Mouse (Mus musculus): ENCODE measurements around the gene Ptn. TPM values are rescaled to one million over a fixed set of nuclear protein-coding genes. Genes with fewer than 3 reads are reported as not detected.

The Ptn gene
- total RNA-seq, 2 experiments from 2014 or later: 630 to 696 TPM

DNA sequence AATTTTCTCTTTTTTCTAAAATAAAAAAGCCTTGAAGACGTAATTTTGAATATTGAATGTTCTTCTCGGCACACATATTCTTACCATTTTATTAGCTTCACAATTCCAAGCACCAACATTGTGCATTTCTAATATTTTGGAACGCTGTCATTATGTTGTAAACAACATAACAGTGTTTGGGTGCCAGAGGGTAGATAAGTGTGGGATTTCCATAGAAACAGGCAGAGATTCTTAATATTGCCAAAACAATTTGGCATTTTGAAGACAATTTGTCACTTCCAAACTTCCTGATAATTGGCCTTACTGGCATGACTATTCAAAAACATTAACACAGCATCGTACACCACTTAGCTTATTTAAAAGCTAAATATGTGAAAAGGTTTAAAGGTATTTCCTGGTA is 119.1 kb downstream of the Ptn start:
- DNase-seq (ENCODE audit: low spot score in 2 of 2): no peak
- intact Hi-C loops (cut with DNase I): loop anchor here (1.0 to 5.0 kb wide), 2 partner anchors 212 to 356 kb away; no protein-coding TSS in a partner anchor

DNA sequence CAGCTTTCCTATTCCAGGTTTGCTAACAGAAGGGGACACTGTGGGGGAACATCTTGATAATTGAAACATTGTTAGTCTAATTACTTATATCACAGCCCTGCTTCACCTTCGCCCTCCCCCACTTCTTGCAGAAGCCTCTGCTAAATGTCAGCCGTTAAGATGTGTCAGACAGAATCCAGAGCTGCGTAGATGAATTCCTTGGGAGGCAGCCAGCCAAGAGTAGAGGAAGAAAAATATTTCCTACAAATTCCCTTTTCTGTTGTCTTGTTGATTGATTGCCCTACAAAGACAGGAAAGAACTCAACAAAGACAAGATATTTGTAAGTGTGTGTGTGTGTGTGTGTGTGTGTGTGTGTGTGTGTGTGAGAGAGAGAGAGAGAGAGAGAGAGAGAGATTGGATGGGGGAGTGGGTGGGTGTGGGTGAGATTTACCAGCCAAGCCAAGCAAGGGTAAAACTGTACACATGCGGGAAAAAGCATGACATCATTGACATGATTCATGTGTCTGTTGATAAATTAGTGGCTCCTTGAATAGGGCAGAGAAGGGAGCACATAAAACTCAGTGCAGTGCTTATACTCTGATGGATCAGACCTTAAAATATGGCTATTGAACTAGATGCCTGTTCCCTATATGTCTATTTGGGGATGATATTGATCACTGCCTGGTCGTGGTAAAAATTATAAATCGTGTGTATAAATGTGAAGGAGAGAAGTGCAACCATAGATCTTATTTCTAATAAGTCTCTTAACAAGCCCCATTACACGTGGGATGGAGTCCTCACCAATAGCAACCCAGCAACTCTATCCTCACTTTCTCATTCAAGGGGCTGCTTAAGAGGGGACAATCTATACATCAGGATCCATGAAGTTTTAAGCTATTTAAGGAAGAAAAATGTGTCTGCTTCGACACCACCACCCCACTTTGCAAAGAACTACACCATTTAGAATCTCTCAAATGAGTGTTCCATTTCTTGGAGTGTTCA is 133.0 kb downstream of the Ptn start:
- peak; percentile 6 for DNase-seq (ENCODE audit: low spot score in 2 of 2)
- intact Hi-C loops (cut with DNase I): no loop called here

DNA sequence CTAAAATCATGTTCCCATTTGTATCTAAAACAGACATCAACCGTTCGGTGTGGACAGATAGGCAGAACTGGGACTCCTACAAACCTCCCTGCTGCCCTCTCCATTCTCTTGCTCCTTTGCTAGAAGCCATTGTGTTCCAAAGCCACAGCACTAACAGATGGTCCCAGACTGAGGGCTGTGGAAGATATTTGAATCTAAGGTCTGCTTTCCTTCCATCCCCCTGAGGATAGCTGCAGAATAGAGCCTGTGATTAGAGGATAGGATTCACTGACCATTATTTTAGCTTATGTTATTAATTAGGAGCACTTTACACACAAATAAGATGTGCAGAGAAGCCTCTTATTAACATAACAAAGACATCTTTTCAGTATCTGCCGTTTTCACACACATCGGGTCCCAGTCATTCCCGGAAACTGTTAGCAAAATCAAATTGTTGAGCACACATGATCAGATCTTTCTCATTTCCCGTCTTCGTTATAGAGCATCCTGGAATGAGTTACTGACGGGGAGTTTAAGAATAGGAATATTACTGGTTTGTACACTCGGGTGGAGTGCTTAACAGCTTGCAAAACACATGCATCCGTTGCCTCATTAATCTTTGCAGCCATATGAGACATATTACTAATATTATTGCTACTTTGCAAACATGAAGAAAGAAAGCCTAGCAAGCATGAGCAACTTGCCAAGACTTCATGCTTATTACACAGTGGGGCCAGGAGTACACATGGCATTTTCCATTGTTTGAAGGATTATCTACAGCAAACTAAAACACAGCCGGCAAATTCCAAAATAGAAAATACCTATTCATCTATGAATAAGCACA is 137.4 kb downstream of the Ptn start:
- DNase-seq (ENCODE audit: low spot score in 2 of 2): no peak
- intact Hi-C loops (cut with DNase I): no loop called here

DNA sequence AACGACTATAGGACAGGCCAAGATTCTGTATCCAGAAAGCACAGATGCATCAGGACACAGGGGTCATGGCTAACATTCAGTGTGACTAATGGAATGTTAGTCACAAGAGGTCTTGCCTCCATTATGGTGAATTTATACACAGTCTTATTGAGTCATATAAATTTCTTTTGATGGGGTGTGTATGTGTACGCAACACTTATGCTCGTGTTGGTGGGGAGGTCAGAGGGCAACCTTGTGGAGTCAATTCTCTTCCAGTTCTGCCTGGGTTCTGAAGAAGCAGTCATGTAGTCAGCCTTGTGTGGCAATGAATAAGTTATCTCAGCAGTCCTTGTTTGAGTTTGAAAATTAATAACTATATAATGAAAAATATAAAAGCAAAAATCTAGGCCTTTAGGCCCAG is 138.7 kb downstream of the Ptn start:
- DNase-seq (ENCODE audit: low spot score in 2 of 2): no peak
- intact Hi-C loops (cut with DNase I): no loop called here

Small RNA genes within 50 kb of the gene (microRNA-seq; reads per million reads assigned to microRNA genes)
- 0 reads per million in 2 experiments for gene Gm25111
